Mouse (Mus musculus) heart, embryonic 15.5 days (tissue): ENCODE data around the gene Gli3. TPM values are rescaled to one million over a fixed set of nuclear protein-coding genes. Genes with fewer than 3 reads are reported as not detected.

Source experiments
- ATAC-seq: fragments of 200-750 bp; cut with Nextera tagmentation; replicated peaks from 2 replicates; pipeline ENCODE4 v1.8.0; 2017; ENCODE audit warnings: low read depth, moderate TSS enrichment; ENCODE audit not compliant: insufficient number of reproducible peaks, insufficient read depth, low FRiP score
- H3K27ac ChIP-seq: fragments of 300-500 bp; sonication (generic); 2 replicates; pipeline ENCODE4 v1.5.1; 2015; ENCODE audit warnings: mild to moderate bottlenecking, inconsistent platforms
- H3K27me3 ChIP-seq: fragments of 300-500 bp; sonication (generic); 2 replicates; pipeline ENCODE4 v1.6.1; 2015; ENCODE audit warnings: inconsistent platforms
- H3K36me3 ChIP-seq: fragments of 300-500 bp; sonication (generic); 2 replicates; pipeline ENCODE4 v1.6.1; 2015; ENCODE audit warnings: mild to moderate bottlenecking, inconsistent platforms
- H3K4me1 ChIP-seq: fragments of 300-500 bp; sonication (generic); replicated peaks from 2 replicates; pipeline ENCODE4 v1.6.1; 2015; ENCODE audit warnings: inconsistent platforms
- H3K4me2 ChIP-seq: fragments of 300-500 bp; sonication (generic); 2 replicates; pipeline ENCODE4 v1.6.1; 2015; ENCODE audit warnings: inconsistent platforms, mild to moderate bottlenecking, moderate library complexity
- H3K4me3 ChIP-seq: fragments of 300-500 bp; sonication (generic); 2 replicates; pipeline ENCODE4 v1.5.1; 2015; ENCODE audit warnings: mild to moderate bottlenecking, inconsistent platforms
- H3K9ac ChIP-seq: fragments of 300-500 bp; sonication (generic); 2 replicates; pipeline ENCODE4 v1.6.1; 2015; ENCODE audit warnings: mild to moderate bottlenecking, inconsistent platforms
- H3K9me3 ChIP-seq: fragments of 300-500 bp; sonication (generic); replicated peaks from 2 replicates; pipeline ENCODE4 v1.6.1; 2016; ENCODE audit warnings: inconsistent platforms
- WGBS: fragments of 180-500 bp; shearing (Covaris S2); methylation state at CpG from one replicate; pipeline ENCODE4 v1.1.7; 2015; ENCODE audit warnings: mixed read lengths; 5-methylcytosine and 5-hydroxymethylcytosine counted together
- polyA plus RNA-seq: library from polyadenylated mRNA; unstranded; fragments of >200 nt; fragmentation: Nextera tagmentation; extraction: Ambion mirVana; gene quantifications from 2 replicates; pipeline ENCODE4 v1.2.1, GENCODE M21; 2015

Gli3 gene
- polyA plus RNA-seq, 1 experiment from 2014 or later: 4.8 TPM

GRCm38 (mm10) chr13:15665514-15665913 is 202.5 kb downstream of the Gli3 start:
- Histone ChIP-seq H3K9ac (no peak overlapping the region), H3K4me2 (no peak overlapping the region), H3K36me3 (no peaks in the 10 kb centered on the region), H3K27me3 (peaks cover 41% of the 10 kb centered on the region), H3K4me3 (no peak overlapping the region), H3K9me3 (no peaks in the 10 kb centered on the region), H3K4me1 (peaks cover 5% of the 10 kb centered on the region; the same call in 1 of the 2 replicates), H3K27ac (no peak overlapping the region)
- WGBS: 84% methylated on average over 8 of the region's 8 CpGs
- ATAC-seq: no peak

- no peak overlapping the region for H3K27ac ChIP-seq
- H3K27me3 ChIP-seq: peaks cover 36% of the 10 kb centered on the region
- WGBS: 62% methylated on average over 9 of the region's 9 CpGs
- no peak overlapping the region for H3K4me2 ChIP-seq
- no peaks in the 10 kb centered on the region for H3K9me3 ChIP-seq
- no peak for ATAC-seq
- H3K4me1 ChIP-seq: peaks cover 5% of the 10 kb centered on the region; the same call in 1 of the 2 replicates
- no peak overlapping the region for H3K9ac ChIP-seq
- H3K4me3 ChIP-seq: no peak overlapping the region
- no peaks in the 10 kb centered on the region for H3K36me3 ChIP-seq
Measured at GRCm38 (mm10) chr13:15670144-15670961, 207.3 kb downstream of the Gli3 start.

- H3K27ac ChIP-seq: no peak overlapping the region
- ATAC-seq: no peak
- no peaks in the 10 kb centered on the region for H3K36me3 ChIP-seq
- H3K9me3 ChIP-seq: no peaks in the 10 kb centered on the region
- H3K4me3 ChIP-seq: no peak overlapping the region
- H3K4me1 ChIP-seq: no peaks in the 10 kb centered on the region
- 53% methylated on average over 4 of the region's 4 CpGs for WGBS
- peaks cover 33% of the 10 kb centered on the region for H3K27me3 ChIP-seq
- H3K9ac ChIP-seq: no peak overlapping the region
- H3K4me2 ChIP-seq: no peak overlapping the region
Measured at GRCm38 (mm10) chr13:15670962-15671313, 207.9 kb downstream of the Gli3 start.

GRCm38 (mm10) chr13:15675480-15675879 is 212.4 kb downstream of the Gli3 start:
- H3K4me3 ChIP-seq: no peak overlapping the region
- no peaks in the 10 kb centered on the region for H3K9me3 ChIP-seq
- H3K4me1 ChIP-seq: no peaks in the 10 kb centered on the region
- H3K27me3 ChIP-seq: peaks cover 14% of the 10 kb centered on the region
- H3K27ac ChIP-seq: no peak overlapping the region
- no peaks in the 10 kb centered on the region for H3K36me3 ChIP-seq
- ATAC-seq: no peak
- H3K4me2 ChIP-seq: no peak overlapping the region
- no peak overlapping the region for H3K9ac ChIP-seq

- no peak for ATAC-seq
- Histone ChIP-seq H3K9me3 (no peaks in the 10 kb centered on the region), H3K36me3 (no peaks in the 10 kb centered on the region), H3K4me1 (no peaks in the 10 kb centered on the region), H3K27ac (no peak overlapping the region), H3K9ac (no peak overlapping the region), H3K4me3 (no peak overlapping the region), H3K4me2 (no peak overlapping the region), H3K27me3 (peaks cover 14% of the 10 kb centered on the region)
- WGBS: 82% methylated on average over 4 of the region's 4 CpGs
Measured at GRCm38 (mm10) chr13:15677106-15677760, 214.2 kb downstream of the Gli3 start.

GRCm38 (mm10) chr13:15681530-15681929 is 218.5 kb downstream of the Gli3 start:
- no peak overlapping the region for H3K27ac ChIP-seq
- no peaks in the 10 kb centered on the region for H3K36me3 ChIP-seq
- no peak overlapping the region for H3K4me2 ChIP-seq
- H3K9me3 ChIP-seq: no peaks in the 10 kb centered on the region
- H3K4me1 ChIP-seq: no peaks in the 10 kb centered on the region
- H3K27me3 ChIP-seq: peaks cover 4% of the 10 kb centered on the region; the same call in 1 of the 2 replicates
- H3K9ac ChIP-seq: no peak overlapping the region
- ATAC-seq: no peak
- no peak overlapping the region for H3K4me3 ChIP-seq
- WGBS: 88% methylated on average over 1 of the region's 1 CpGs

- Histone ChIP-seq H3K4me3 (no peak overlapping the region), H3K27me3 (peaks cover 4% of the 10 kb centered on the region; the same call in 1 of the 2 replicates), H3K36me3 (no peaks in the 10 kb centered on the region), H3K27ac (no peak overlapping the region), H3K4me2 (no peak overlapping the region), H3K9ac (no peak overlapping the region), H3K9me3 (no peaks in the 10 kb centered on the region), H3K4me1 (no peaks in the 10 kb centered on the region)
- no peak for ATAC-seq
- 35% methylated on average over 1 of the region's 1 CpGs for WGBS
Measured at GRCm38 (mm10) chr13:15683006-15683405, 220.0 kb downstream of the Gli3 start.

GRCm38 (mm10) chr13:15688074-15688825 is 225.2 kb downstream of the Gli3 start:
- Histone ChIP-seq H3K9ac (no peak overlapping the region), H3K27me3 (no peaks in the 10 kb centered on the region), H3K4me2 (no peak overlapping the region), H3K9me3 (no peaks in the 10 kb centered on the region), H3K36me3 (no peaks in the 10 kb centered on the region), H3K4me3 (no peak overlapping the region), H3K4me1 (peaks cover 3% of the 10 kb centered on the region; the same call in 1 of the 2 replicates), H3K27ac (no peak overlapping the region)
- WGBS: 62% methylated on average over 6 of the region's 6 CpGs
- no peak for ATAC-seq

- no peak for ATAC-seq
- H3K4me2 ChIP-seq: no peak overlapping the region
- no peak overlapping the region for H3K4me3 ChIP-seq
- peaks cover 3% of the 10 kb centered on the region; the same call in 1 of the 2 replicates for H3K4me1 ChIP-seq
- H3K27me3 ChIP-seq: no peaks in the 10 kb centered on the region
- no peak overlapping the region for H3K27ac ChIP-seq
- H3K9ac ChIP-seq: no peak overlapping the region
- 82% methylated on average over 5 of the region's 5 CpGs for WGBS
- no peaks in the 10 kb centered on the region for H3K36me3 ChIP-seq
- H3K9me3 ChIP-seq: no peaks in the 10 kb centered on the region
Measured at GRCm38 (mm10) chr13:15688826-15689501, 225.9 kb downstream of the Gli3 start.

- H3K4me1 ChIP-seq: peaks cover 3% of the 10 kb centered on the region; the same call in 1 of the 2 replicates
- 52% methylated on average over 5 of the region's 5 CpGs for WGBS
- no peak overlapping the region for H3K27ac ChIP-seq
- no peaks in the 10 kb centered on the region for H3K36me3 ChIP-seq
- no peak overlapping the region for H3K4me3 ChIP-seq
- no peak overlapping the region for H3K9ac ChIP-seq
- no peak for ATAC-seq
- H3K9me3 ChIP-seq: no peaks in the 10 kb centered on the region
- no peak overlapping the region for H3K4me2 ChIP-seq
- no peaks in the 10 kb centered on the region for H3K27me3 ChIP-seq
Measured at GRCm38 (mm10) chr13:15691751-15692464, 228.9 kb downstream of the Gli3 start.
